Mouse (Mus musculus): ENCODE results near the gene Agmat.

DNA sequence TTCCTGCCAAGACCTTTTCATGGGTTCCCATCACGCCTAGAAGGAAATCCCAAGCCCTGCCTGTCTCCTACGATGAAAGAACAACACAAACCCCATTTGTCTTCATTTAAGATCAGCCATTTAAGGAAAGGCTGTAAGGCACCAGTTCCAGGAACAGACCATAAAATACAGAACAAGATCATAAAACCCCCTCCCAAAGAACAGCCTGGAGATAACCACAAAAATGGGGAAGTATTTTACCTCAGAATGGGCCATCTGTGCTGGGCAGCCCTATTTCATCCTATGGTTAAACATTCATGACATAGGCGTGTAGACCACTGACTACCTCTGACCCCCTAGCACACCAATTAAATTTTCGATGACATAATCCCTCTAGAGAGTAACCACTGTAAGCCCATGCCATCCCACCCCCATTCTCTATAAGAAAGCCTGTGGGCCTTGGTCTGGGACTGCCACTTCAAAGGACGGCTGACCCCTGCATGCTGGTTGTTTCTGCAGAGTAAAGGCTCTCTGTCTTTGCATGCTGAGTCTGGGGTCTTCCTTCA lies 32.8 kb upstream of the Agmat start:
- TF ChIP-seq CTCF (IDR thresholded peaks at IDR 0.05; ENCODE audit: low read depth): no peak
- no peak for TF ChIP-seq EP300 (IDR thresholded peaks at IDR 0.05; ENCODE audit: low read depth)
